Mouse (Mus musculus): ENCODE data around the gene Rab26. TPM values are rescaled to one million over a fixed set of nuclear protein-coding genes. Genes with fewer than 3 reads are reported as not detected.

The Rab26 gene
- polyA plus RNA-seq, 1 experiment from 2014 or later: 1.9 TPM

DNA sequence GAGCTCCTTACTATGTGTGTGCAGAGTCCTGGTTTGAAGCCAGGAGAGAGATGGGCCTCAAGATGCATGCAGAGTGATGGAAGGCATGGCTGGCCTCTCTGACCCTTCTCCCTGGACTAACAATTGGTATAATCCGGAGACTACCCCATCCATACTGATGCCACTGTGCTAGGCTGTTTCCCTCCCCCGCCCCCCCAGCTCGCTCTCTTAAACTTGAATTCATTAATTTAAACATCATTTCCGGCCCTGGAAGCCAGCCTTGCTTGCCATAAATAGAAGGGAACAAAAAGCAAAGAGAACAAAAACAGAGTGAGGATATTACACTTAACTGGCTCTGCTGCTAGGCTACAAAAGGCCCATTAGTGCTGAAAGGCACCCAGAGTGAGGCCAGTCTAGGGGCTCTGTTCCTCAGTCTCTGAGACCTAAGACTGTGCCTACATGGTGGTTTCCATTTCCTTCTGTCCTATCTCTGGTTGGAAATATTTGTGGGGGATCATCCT, 24.6 kb upstream of the Rab26 start:
- WGBS: 65% methylated on average over 4 of the region's 4 CpGs

DNA sequence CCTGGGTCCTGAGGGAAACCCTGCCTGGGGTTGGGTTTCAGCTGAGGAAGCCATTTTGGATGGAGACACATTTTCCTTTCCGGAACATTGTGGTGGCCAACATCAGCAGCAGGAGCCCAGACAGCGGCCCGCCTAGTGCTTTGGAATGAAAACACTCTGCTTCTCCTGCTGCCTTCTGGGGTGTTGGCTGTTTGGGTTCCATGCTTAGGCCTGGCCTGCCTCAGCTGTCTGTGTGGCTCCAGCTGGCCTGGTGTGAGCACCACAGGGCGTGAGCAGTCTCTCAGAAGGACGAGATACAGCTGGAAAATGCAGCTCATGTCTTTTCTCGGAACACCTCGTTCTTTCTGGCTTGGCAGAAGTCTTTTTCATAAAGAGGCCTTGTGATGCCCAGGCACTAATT, 23.1 kb upstream of the Rab26 start:
- H3K4me1 ChIP-seq (ENCODE audit: control insufficient read depth in 2 of 2, insufficient read depth in 2 of 2, low read length in 2 of 2): peaks cover 20 to 28% of the 10 kb centered on the region in 2 experiments
- no peak overlapping the region for H3K4me2 ChIP-seq (ENCODE audit: low read length)
- 0 out of 4 replicates have a peak overlapping the region, but pooled peaks of 1 of the 2 experiments have one; percentile 19 for H3K27ac ChIP-seq (replicated peaks in 1 of 2; ENCODE audit: control insufficient read depth in 1 of 2, insufficient read depth in 1 of 2, low read depth in 2 of 2, low read length in 2 of 2)
- 0 out of 2 replicates have a peak, but pooled peaks have one; percentile 22 for ATAC-seq (ENCODE audit: insufficient number of reproducible peaks, insufficient read depth, low FRiP score, low read depth)
- H3K9me3 ChIP-seq (ENCODE audit: control insufficient read depth, low read length): no peaks in the 10 kb centered on the region
- no peak overlapping the region for H3K9ac ChIP-seq (ENCODE audit: low read length)
- 73% methylated on average over 7 of the region's 7 CpGs for WGBS
- no peaks in the 10 kb centered on the region for H3K27me3 ChIP-seq (ENCODE audit: control insufficient read depth, insufficient read depth, low read length)
- no peak overlapping the region for H3K4me3 ChIP-seq (ENCODE audit: control insufficient read depth in 1 of 2, insufficient read depth in 1 of 2, low read depth in 1 of 2, low read length in 2 of 2)
- H3K36me3 ChIP-seq (ENCODE audit: control insufficient read depth, insufficient read depth, low read length): no peaks in the 10 kb centered on the region

More for the DNA sequence above, 24.6 kb upstream of the Rab26 start:
- 0 out of 2 replicates have a peak, but pooled peaks have one; percentile 30 for ATAC-seq (ENCODE audit: insufficient number of reproducible peaks, insufficient read depth, low FRiP score, low read depth)
- H3K4me1 ChIP-seq (ENCODE audit: control insufficient read depth in 2 of 2, insufficient read depth in 2 of 2, low read length in 2 of 2): peaks cover 21 to 28% of the 10 kb centered on the region in 2 experiments
- H3K27ac ChIP-seq (replicated peaks in 1 of 2; ENCODE audit: control insufficient read depth in 1 of 2, insufficient read depth in 1 of 2, low read depth in 2 of 2, low read length in 2 of 2): peak overlapping the region; percentile 52 to 72
- H3K4me2 ChIP-seq (ENCODE audit: low read length): peak overlapping the region; percentile 33
- H3K36me3 ChIP-seq (ENCODE audit: control insufficient read depth, insufficient read depth, low read length): no peaks in the 10 kb centered on the region
- H3K9me3 ChIP-seq (ENCODE audit: control insufficient read depth, low read length): no peaks in the 10 kb centered on the region
- no peak overlapping the region for H3K4me3 ChIP-seq (ENCODE audit: control insufficient read depth in 1 of 2, insufficient read depth in 1 of 2, low read depth in 1 of 2, low read length in 2 of 2)
- no peaks in the 10 kb centered on the region for H3K27me3 ChIP-seq (ENCODE audit: control insufficient read depth, insufficient read depth, low read length)
- H3K9ac ChIP-seq (ENCODE audit: low read length): no peak overlapping the region

DNA sequence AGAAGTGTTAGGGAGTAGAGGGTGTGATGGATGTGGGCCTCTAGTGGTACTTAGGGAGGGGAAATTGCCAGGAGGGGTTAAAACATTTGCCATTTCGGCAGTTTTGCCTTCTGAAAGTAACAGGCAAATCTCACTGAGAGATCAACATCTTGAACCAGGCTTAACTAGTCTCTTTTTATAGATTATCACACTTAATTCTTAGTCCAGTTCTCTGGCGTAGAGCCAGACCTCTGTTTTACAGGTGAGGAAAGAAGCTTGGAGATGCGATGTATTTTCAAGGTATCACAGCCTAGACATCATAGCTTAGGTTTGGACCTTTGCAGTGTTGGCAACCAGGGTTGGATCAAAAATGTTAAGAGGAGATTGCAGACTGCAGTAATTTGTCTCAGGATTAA, 17.0 kb upstream of the Rab26 start:
- WGBS: 61% methylated on average over 3 of the region's 3 CpGs
- peak overlapping the region in 1 of 2 experiments; percentile 92; a peak in 2 of 4 replicates for H3K27ac ChIP-seq (replicated peaks in 1 of 2; ENCODE audit: control insufficient read depth in 1 of 2, insufficient read depth in 1 of 2, low read depth in 2 of 2, low read length in 2 of 2)

DNA sequence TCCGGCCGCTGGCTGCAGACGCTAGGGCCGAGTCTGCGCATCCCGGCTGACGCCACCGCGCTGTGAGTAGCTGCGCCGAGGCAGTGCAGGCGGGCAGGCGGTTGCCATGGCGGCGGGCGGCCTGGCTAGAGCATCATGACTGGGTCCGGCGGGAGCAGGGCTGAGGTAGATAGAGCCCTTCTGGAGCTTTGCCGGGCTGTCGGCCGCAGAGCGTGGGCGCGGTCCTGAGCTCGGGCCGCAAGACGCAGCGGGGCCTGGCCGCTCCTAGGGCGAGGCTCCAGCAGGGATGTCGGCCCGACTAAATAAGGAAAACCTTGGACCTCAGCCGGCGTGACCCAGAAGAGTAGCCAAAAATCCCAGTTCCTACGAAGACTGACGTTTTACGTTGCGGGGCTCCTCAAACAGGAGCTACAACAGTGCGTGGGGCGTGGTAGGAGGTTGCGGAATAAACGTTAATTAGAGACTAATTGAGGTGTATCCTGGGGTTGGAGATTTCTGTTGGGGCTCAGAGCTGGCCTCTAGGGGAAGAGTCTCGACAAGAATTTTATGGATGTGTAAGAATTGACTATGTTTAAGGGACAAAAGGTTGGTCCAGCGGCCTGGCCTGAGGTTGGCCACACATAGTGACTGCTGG, 16.5 kb upstream of the Rab26 start:
- under 1% methylated on average over 44 of the region's 44 CpGs for WGBS
- Histone ChIP-seq H3K4me1 (ENCODE audit: control insufficient read depth in 2 of 2, insufficient read depth in 2 of 2, low read length in 2 of 2) (peaks cover 9 to 19% of the 10 kb centered on the region in 2 experiments), H3K9me3 (ENCODE audit: control insufficient read depth, low read length) (no peaks in the 10 kb centered on the region), H3K9ac (ENCODE audit: low read length) (peak overlapping the region; percentile 93), H3K27ac (replicated peaks in 1 of 2; ENCODE audit: control insufficient read depth in 1 of 2, insufficient read depth in 1 of 2, low read depth in 2 of 2, low read length in 2 of 2) (peak overlapping the region; percentile 81 to 92), H3K4me3 (ENCODE audit: control insufficient read depth in 1 of 2, insufficient read depth in 1 of 2, low read depth in 1 of 2, low read length in 2 of 2) (peak overlapping the region; percentile 71 to 87), H3K36me3 (ENCODE audit: control insufficient read depth, insufficient read depth, low read length) (no peaks in the 10 kb centered on the region), H3K27me3 (ENCODE audit: control insufficient read depth, insufficient read depth, low read length) (no peaks in the 10 kb centered on the region), H3K4me2 (ENCODE audit: low read length) (peak overlapping the region; percentile 94)
- peak; percentile 62 for ATAC-seq (ENCODE audit: insufficient number of reproducible peaks, insufficient read depth, low FRiP score, low read depth)

More for the DNA sequence above, 17.0 kb upstream of the Rab26 start:
- Histone ChIP-seq H3K4me1 (ENCODE audit: control insufficient read depth in 2 of 2, insufficient read depth in 2 of 2, low read length in 2 of 2) (peaks cover 9 to 19% of the 10 kb centered on the region in 2 experiments), H3K9ac (ENCODE audit: low read length) (peak overlapping the region; percentile 93), H3K4me2 (ENCODE audit: low read length) (peak overlapping the region; percentile 94), H3K36me3 (ENCODE audit: control insufficient read depth, insufficient read depth, low read length) (no peaks in the 10 kb centered on the region), H3K9me3 (ENCODE audit: control insufficient read depth, low read length) (no peaks in the 10 kb centered on the region), H3K4me3 (ENCODE audit: control insufficient read depth in 1 of 2, insufficient read depth in 1 of 2, low read depth in 1 of 2, low read length in 2 of 2) (peak overlapping the region; percentile 71 to 87), H3K27me3 (ENCODE audit: control insufficient read depth, insufficient read depth, low read length) (no peaks in the 10 kb centered on the region)
- no peak for ATAC-seq (ENCODE audit: insufficient number of reproducible peaks, insufficient read depth, low FRiP score, low read depth)

DNA sequence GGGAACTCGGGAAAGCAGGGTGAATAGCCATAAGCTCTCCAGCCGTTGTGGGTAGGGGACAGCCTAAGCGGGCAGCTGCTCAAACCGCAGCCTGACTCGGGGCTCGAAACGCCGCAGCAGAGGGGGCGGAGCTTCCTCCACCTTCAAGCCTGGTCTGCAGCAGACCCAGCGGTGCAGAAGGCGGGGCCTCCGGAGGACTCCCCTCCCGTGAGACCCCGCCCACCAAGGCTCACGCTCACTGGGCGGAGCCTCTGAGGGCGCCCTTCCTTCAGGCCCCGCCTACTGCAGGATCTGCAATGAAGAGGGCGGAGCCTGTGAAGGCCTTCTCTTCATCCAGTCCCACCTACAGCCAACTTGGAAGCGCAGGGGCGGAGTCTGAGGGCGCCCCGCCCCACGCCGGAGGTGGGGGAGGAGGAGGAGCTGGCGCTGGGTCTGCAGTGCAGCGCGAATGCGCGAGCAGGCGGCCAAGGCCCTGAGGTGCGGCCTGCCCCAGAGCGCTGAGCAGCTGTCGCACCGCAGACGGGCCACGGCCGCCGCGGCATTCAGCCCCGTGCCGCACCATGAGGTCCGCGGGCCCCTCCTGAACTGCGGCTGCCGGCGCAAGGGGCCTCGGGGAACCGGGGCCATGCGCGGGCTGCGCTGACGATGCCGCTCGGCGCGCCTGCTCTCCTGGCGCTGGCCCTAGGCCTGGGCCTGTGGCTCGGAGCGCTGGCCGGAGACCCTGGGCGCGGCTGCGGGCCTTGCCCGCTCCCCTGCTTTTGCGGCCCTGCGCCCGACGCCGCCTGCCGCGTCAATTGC, 15.8 kb upstream of the Rab26 start, which contains the start of gene Pkd1:
TSS of gene Pkd1 (plus strand) at position 217 of the 798 bp plus-strand sequence.
- Histone ChIP-seq H3K27ac (replicated peaks in 1 of 2; ENCODE audit: control insufficient read depth in 1 of 2, insufficient read depth in 1 of 2, low read depth in 2 of 2, low read length in 2 of 2) (peak within 1 kb of the TSS; percentile 81 to 92), H3K4me3 (ENCODE audit: control insufficient read depth in 1 of 2, insufficient read depth in 1 of 2, low read depth in 1 of 2, low read length in 2 of 2) (peak within 1 kb of the TSS; percentile 71 to 87), H3K27me3 (ENCODE audit: control insufficient read depth, insufficient read depth, low read length) (no peaks in the 10 kb centered on the region), H3K4me1 (ENCODE audit: control insufficient read depth in 2 of 2, insufficient read depth in 2 of 2, low read length in 2 of 2) (peaks cover 9 to 19% of the 10 kb centered on the region in 2 experiments), H3K9me3 (ENCODE audit: control insufficient read depth, low read length) (no peaks in the 10 kb centered on the region), H3K36me3 (ENCODE audit: control insufficient read depth, insufficient read depth, low read length) (no peaks in the 10 kb centered on the region), H3K4me2 (ENCODE audit: low read length) (peak within 1 kb of the TSS; percentile 94), H3K9ac (ENCODE audit: low read length) (peak within 1 kb of the TSS; percentile 93)
- under 1% methylated on average over 71 of the region's 72 CpGs for WGBS
- peak; percentile 97 for ATAC-seq (ENCODE audit: insufficient number of reproducible peaks, insufficient read depth, low FRiP score, low read depth)

DNA sequence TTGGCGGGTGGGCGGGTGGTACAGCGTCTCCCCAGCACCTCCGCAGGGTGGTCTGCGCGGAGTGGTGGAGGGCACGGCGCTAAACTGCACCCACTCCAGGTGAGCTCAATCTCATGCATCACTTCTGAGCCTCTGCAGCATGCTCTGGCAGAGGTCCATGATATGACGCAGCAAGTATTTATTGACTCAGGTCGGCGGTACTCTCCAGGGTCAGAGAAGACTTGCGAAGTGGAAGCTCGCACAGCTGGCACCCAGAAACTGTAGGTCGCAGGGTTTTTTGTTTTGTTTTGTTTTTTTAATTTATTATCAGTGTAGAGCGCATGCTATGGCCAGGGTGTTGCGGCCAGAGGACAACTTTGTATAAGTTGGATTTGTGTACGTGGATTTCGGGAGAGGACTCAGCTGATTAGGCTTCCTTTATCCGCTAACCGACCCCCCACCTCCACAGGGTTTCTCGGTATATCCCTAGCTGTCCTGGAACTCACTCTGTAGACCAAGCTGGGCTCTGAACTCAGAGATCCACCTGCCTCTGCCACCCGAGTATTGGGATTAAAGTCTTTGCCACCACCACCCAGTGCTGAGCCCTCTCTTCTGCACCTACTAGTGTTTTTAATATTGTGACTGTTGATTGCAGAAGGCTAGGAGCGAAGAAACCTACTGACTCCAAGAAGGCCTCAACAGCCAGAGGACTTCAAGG, 15.1 kb upstream of the Rab26 start:
- WGBS: 3% methylated on average over 23 of the region's 23 CpGs
- no peaks in the 10 kb centered on the region for H3K9me3 ChIP-seq (ENCODE audit: control insufficient read depth, low read length)
- peak; percentile 0; the same call in 1 of the 2 replicates for ATAC-seq (ENCODE audit: insufficient number of reproducible peaks, insufficient read depth, low FRiP score, low read depth)

DNA sequence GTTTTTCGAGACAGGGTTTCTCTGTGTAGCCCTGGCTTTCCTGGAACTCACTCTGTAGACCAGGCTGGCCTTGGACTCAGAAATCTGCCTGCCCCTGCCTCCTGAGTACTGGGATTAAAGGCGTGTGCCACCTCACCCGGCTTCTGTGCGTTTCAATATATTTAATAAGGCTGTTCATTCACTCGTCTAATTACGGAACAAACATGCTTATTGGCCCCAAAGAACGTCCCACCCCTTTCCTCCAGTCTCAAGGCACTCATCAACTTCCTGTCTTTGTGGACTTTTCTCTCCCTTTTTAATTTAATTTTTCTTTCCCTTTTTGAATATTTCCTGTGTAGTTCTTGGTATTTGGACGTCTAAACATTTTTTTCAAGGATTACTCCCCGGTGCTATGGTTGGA, 14.4 kb upstream of the Rab26 start:
- no peak for ATAC-seq (ENCODE audit: insufficient number of reproducible peaks, insufficient read depth, low FRiP score, low read depth)
- Histone ChIP-seq H3K4me3 (ENCODE audit: control insufficient read depth in 1 of 2, insufficient read depth in 1 of 2, low read depth in 1 of 2, low read length in 2 of 2) (peak overlapping the region; percentile 50 to 87), H3K27ac (replicated peaks in 1 of 2; ENCODE audit: control insufficient read depth in 1 of 2, insufficient read depth in 1 of 2, low read depth in 2 of 2, low read length in 2 of 2) (no peak overlapping the region), H3K9me3 (ENCODE audit: control insufficient read depth, low read length) (no peaks in the 10 kb centered on the region), H3K36me3 (ENCODE audit: control insufficient read depth, insufficient read depth, low read length) (no peaks in the 10 kb centered on the region), H3K4me2 (ENCODE audit: low read length) (peak overlapping the region; percentile 94), H3K4me1 (ENCODE audit: control insufficient read depth in 2 of 2, insufficient read depth in 2 of 2, low read length in 2 of 2) (peaks cover 9 to 19% of the 10 kb centered on the region in 2 experiments), H3K27me3 (ENCODE audit: control insufficient read depth, insufficient read depth, low read length) (no peaks in the 10 kb centered on the region), H3K9ac (ENCODE audit: low read length) (peak overlapping the region; percentile 66)
- WGBS: 34% methylated on average over 9 of the region's 9 CpGs

More for the DNA sequence above, 15.1 kb upstream of the Rab26 start:
- Histone ChIP-seq H3K9ac (ENCODE audit: low read length) (peak overlapping the region; percentile 66), H3K4me1 (ENCODE audit: control insufficient read depth in 2 of 2, insufficient read depth in 2 of 2, low read length in 2 of 2) (peaks cover 9 to 19% of the 10 kb centered on the region in 2 experiments), H3K27me3 (ENCODE audit: control insufficient read depth, insufficient read depth, low read length) (no peaks in the 10 kb centered on the region), H3K27ac (replicated peaks in 1 of 2; ENCODE audit: control insufficient read depth in 1 of 2, insufficient read depth in 1 of 2, low read depth in 2 of 2, low read length in 2 of 2) (peak overlapping the region; percentile 32 to 71; a peak in 3 of 4 replicates), H3K4me3 (ENCODE audit: control insufficient read depth in 1 of 2, insufficient read depth in 1 of 2, low read depth in 1 of 2, low read length in 2 of 2) (peak overlapping the region; percentile 50 to 87), H3K4me2 (ENCODE audit: low read length) (peak overlapping the region; percentile 94), H3K36me3 (ENCODE audit: control insufficient read depth, insufficient read depth, low read length) (no peaks in the 10 kb centered on the region)

Data from heart, embryonic 14.5 days (tissue).